Comparison of ENCODE assay signal across 19 mouse cellular contexts in the genomic region with DNA sequence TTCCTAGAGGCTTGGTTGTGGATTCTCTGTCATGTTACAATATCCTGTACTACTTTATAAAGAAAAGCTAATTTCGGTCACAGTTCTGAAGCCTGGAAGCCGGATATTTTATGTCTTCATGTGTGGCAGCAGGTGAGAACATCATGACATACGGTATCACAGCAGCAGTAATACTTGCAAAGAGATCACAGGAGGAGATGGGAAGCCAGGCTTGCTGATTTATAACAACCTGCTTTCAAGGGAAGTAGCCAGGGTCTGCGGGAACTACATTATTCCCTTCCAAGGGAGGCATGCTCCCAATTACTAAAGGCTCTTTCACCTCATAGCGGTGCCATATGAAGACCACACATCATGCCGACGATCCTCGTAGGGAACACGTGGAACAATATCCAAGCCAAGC. TPM values are rescaled to one million over a fixed set of nuclear protein-coding genes. Genes with fewer than 3 reads are reported as not detected.
A peak's percentile ranks its signal among the peaks of the same experiment; 100 is the strongest.
DNase-seq lines count a peak whose midpoint lies in the region; ATAC-seq and TF ChIP-seq lines count a peak whose summit lies in the region.
"Had no signal": no experiment of that assay in that cellular context is flagged by ENCODE, and none has a peak within 500 bp of the region (broad histone marks: within the 10 kb centered on the region; RNA-seq: fewer than 3 reads in every experiment).

No protein-coding gene starts in this region.

- no peaks in the 10 kb centered on the region for H3K9me3 ChIP-seq in hindbrain, embryonic 15.5 days
- no peaks in the 10 kb centered on the region for H3K9me3 ChIP-seq in hindbrain, embryonic 11.5 days (ENCODE audit: control insufficient read depth, low read length)
- no peaks in the 10 kb centered on the region for H3K9me3 ChIP-seq in neural tube, embryonic 14.5 days (ENCODE audit: control insufficient read depth, low read length)
- H3K9me3 ChIP-seq: embryonic facial prominence, embryonic 13.5 days; forebrain, embryonic 13.5 days; limb, embryonic 15.5 days; midbrain, embryonic 15.5 days had no signal

- DNase-seq in cerebellum, postnatal 4 days (ENCODE audit: low spot score in 2 of 2): no peak
- no peak for DNase-seq in hindbrain, embryonic 11.5 days (ENCODE audit: low spot score)
- DNase-seq in neural tube, embryonic 10.5 days (ENCODE audit: extremely low spot score, low spot score): no peak
- DNase-seq in frontal cortex, postnatal 25 days (ENCODE audit: low spot score in 2 of 2): no peak
- DNase-seq in kidney, adult 2 months: no peak
- DNase-seq: adrenal gland, postnatal 14 days; embryo, embryonic 11 days; kidney, adult 18-20 months; left cerebral cortex, postnatal 4 days; right cerebral cortex, postnatal 14 days had no signal

- H3K36me3 ChIP-seq in hindbrain, embryonic 15.5 days: no peaks in the 10 kb centered on the region
- H3K36me3 ChIP-seq in hindbrain, embryonic 11.5 days (ENCODE audit: control insufficient read depth, insufficient read depth, low read length): no peaks in the 10 kb centered on the region
- no peaks in the 10 kb centered on the region for H3K36me3 ChIP-seq in neural tube, embryonic 14.5 days (ENCODE audit: control insufficient read depth, insufficient read depth, low read length)
- no peaks in the 10 kb centered on the region for H3K36me3 ChIP-seq in kidney, adult 2 months (ENCODE audit: control insufficient read depth, insufficient read depth, low read length)
- H3K36me3 ChIP-seq: embryonic facial prominence, embryonic 13.5 days; limb, embryonic 15.5 days; midbrain, embryonic 15.5 days had no signal

- H3K27ac ChIP-seq in hindbrain, embryonic 15.5 days (replicated peaks): no peak overlapping the region
- no peak overlapping the region for H3K27ac ChIP-seq in hindbrain, embryonic 11.5 days (ENCODE audit: low read depth, low read length)
- no peak overlapping the region for H3K27ac ChIP-seq in neural tube, embryonic 14.5 days (ENCODE audit: low read depth, low read length)
- H3K27ac ChIP-seq in kidney, adult 2 months (ENCODE audit: insufficient read depth, low read depth, low read length): no peak overlapping the region
- H3K27ac ChIP-seq: embryonic facial prominence, embryonic 13.5 days; forebrain, embryonic 13.5 days; kidney, postnatal 0 days; limb, embryonic 15.5 days; midbrain, embryonic 15.5 days; stomach, postnatal 0 days had no signal

- H3K4me1 ChIP-seq in hindbrain, embryonic 15.5 days (replicated peaks): no peaks in the 10 kb centered on the region
- H3K4me1 ChIP-seq in hindbrain, embryonic 11.5 days (replicated peaks; ENCODE audit: control insufficient read depth, insufficient read depth, low read length): no peaks in the 10 kb centered on the region
- H3K4me1 ChIP-seq in neural tube, embryonic 14.5 days (ENCODE audit: control insufficient read depth, insufficient read depth, low read length): no peaks in the 10 kb centered on the region
- H3K4me1 ChIP-seq in kidney, adult 2 months (ENCODE audit: control insufficient read depth, insufficient read depth, low read length): peaks cover 33% of the 10 kb centered on the region
- H3K4me1 ChIP-seq: forebrain, embryonic 13.5 days; midbrain, embryonic 15.5 days had no signal

- TF ChIP-seq CTCF in kidney, adult 2 months (conservative IDR thresholded peaks at IDR 0.05; ENCODE audit: insufficient read depth, insufficient read length, low read depth, low read length): no peak

- 0 out of 2 replicates have a peak, but pooled peaks have one; percentile 21 for ATAC-seq in cerebellum, adult (ENCODE audit: insufficient number of reproducible peaks, low FRiP score, low TSS enrichment)
- ATAC-seq in hindbrain, embryonic 15.5 days (ENCODE audit: low FRiP score, low read depth): 0 out of 2 replicates have a peak, but pooled peaks have one; percentile 19
- no peak for ATAC-seq in hindbrain, embryonic 11.5 days (ENCODE audit: low FRiP score)
- ATAC-seq in neural tube, embryonic 14.5 days (ENCODE audit: low read depth): peak; percentile 44; the same call in 1 of the 2 replicates
- ATAC-seq: forebrain, embryonic 13.5 days; midbrain, embryonic 15.5 days had no signal

- H3K4me3 ChIP-seq in hindbrain, embryonic 15.5 days: no peak overlapping the region
- H3K4me3 ChIP-seq in hindbrain, embryonic 11.5 days (ENCODE audit: low read depth, low read length): no peak overlapping the region
- H3K4me3 ChIP-seq in neural tube, embryonic 14.5 days (ENCODE audit: low read depth, low read length): no peak overlapping the region
- no peak overlapping the region for H3K4me3 ChIP-seq in kidney, adult 2 months (ENCODE audit: insufficient read depth, low read depth, low read length)
- H3K4me3 ChIP-seq: embryonic facial prominence, embryonic 13.5 days; forebrain, embryonic 13.5 days; limb, embryonic 15.5 days; midbrain, embryonic 15.5 days had no signal

- H3K4me2 ChIP-seq in hindbrain, embryonic 15.5 days: no peak overlapping the region
- no peak overlapping the region for H3K4me2 ChIP-seq in hindbrain, embryonic 11.5 days (replicated peaks; ENCODE audit: low read depth, low read length)
- no peak overlapping the region for H3K4me2 ChIP-seq in neural tube, embryonic 14.5 days (ENCODE audit: low read depth, low read length)
- H3K4me2 ChIP-seq: embryonic facial prominence, embryonic 13.5 days; forebrain, embryonic 13.5 days; limb, embryonic 15.5 days; midbrain, embryonic 15.5 days had no signal

- H3K27me3 ChIP-seq in hindbrain, embryonic 15.5 days: no peaks in the 10 kb centered on the region
- no peaks in the 10 kb centered on the region for H3K27me3 ChIP-seq in hindbrain, embryonic 11.5 days (ENCODE audit: control insufficient read depth, insufficient read depth, low read length)
- no peaks in the 10 kb centered on the region for H3K27me3 ChIP-seq in neural tube, embryonic 14.5 days (ENCODE audit: control insufficient read depth, insufficient read depth, low read length)
- no peaks in the 10 kb centered on the region for H3K27me3 ChIP-seq in kidney, adult 2 months (replicated peaks; ENCODE audit: control insufficient read depth, insufficient read depth, low read length)
- H3K27me3 ChIP-seq: embryonic facial prominence, embryonic 13.5 days; forebrain, embryonic 13.5 days; limb, embryonic 15.5 days; midbrain, embryonic 15.5 days had no signal

- no peak overlapping the region for H3K9ac ChIP-seq in hindbrain, embryonic 15.5 days
- no peak overlapping the region for H3K9ac ChIP-seq in hindbrain, embryonic 11.5 days (ENCODE audit: low read depth, low read length)
- no peak overlapping the region for H3K9ac ChIP-seq in neural tube, embryonic 14.5 days (replicated peaks; ENCODE audit: low read depth, low read length)
- H3K9ac ChIP-seq: embryonic facial prominence, embryonic 13.5 days; forebrain, embryonic 13.5 days; limb, embryonic 15.5 days; midbrain, embryonic 15.5 days had no signal

- 80% methylated on average over 9 of the region's 9 CpGs for WGBS in hindbrain, embryonic 15.5 days
- 92% methylated on average over 9 of the region's 9 CpGs for WGBS in hindbrain, embryonic 11.5 days
- 71% methylated on average over 9 of the region's 9 CpGs for WGBS in neural tube, embryonic 14.5 days
- WGBS in kidney, adult 2 months: 92% methylated on average over 9 of the region's 9 CpGs

- TF ChIP-seq POLR2A in kidney, adult 2 months (IDR thresholded peaks at IDR 0.05; ENCODE audit: low read depth, low read length): no peak

RNA-seq across cellular contexts. Expression of gene Gadd45a, which starts 48.9 kb away (rescaled TPM):
- polyA plus RNA-seq in hindbrain, embryonic 15.5 days (2015; fragmentation: Nextera tagmentation; extraction: Ambion mirVana): 17.1 and 17.3 TPM in 2 replicates
- 17.7 and 19.8 TPM in 2 replicates for polyA plus RNA-seq in hindbrain, embryonic 11.5 days (2014; fragmentation: Nextera tagmentation; extraction: Ambion mirVana)
- polyA plus RNA-seq in neural tube, embryonic 14.5 days (2014; fragmentation: Nextera tagmentation; extraction: Ambion mirVana): 12.9 and 14.6 TPM in 2 replicates
- polyA plus RNA-seq in kidney, adult 2 months (2012; rRNA removed): 54.6 and 59.7 TPM in 2 replicates
